Mouse (Mus musculus): ENCODE results near the gene Tnni3k. TPM values are rescaled to one million over a fixed set of nuclear protein-coding genes. Genes with fewer than 3 reads are reported as not detected.

Gene Tnni3k
- polyA plus RNA-seq, 1 experiment: not detected

GRCm38 (mm10) chr3:154949551-154949950, 105.7 kb downstream of the Tnni3k start:
- Histone ChIP-seq H3K36me3 (ENCODE audit: control insufficient read depth, insufficient read depth, low read length) (no peaks in the 10 kb centered on the region), H3K4me3 (ENCODE audit: control insufficient read depth, low read depth, low read length) (no peak overlapping the region), H3K27me3 (ENCODE audit: control insufficient read depth, insufficient read depth, low read length) (no peaks in the 10 kb centered on the region), H3K27ac (ENCODE audit: control insufficient read depth, insufficient read depth, low read depth, low read length) (no peak overlapping the region), H3K4me1 (ENCODE audit: control insufficient read depth, insufficient read depth, low read length) (no peaks in the 10 kb centered on the region)
- no peak for TF ChIP-seq POLR2A (IDR thresholded peaks at IDR 0.05; ENCODE audit: control insufficient read depth, low read depth, low read length)
- no peak for TF ChIP-seq CTCF (IDR thresholded peaks at IDR 0.05; ENCODE audit: control insufficient read depth, insufficient read depth, insufficient replicate concordance, low read depth, low read length)

GRCm38 (mm10) chr3:154945688-154946161, 109.5 kb downstream of the Tnni3k start:
- no peaks in the 10 kb centered on the region for H3K36me3 ChIP-seq (ENCODE audit: control insufficient read depth, insufficient read depth, low read length)
- H3K27me3 ChIP-seq (ENCODE audit: control insufficient read depth, insufficient read depth, low read length): no peaks in the 10 kb centered on the region
- TF ChIP-seq POLR2A (IDR thresholded peaks at IDR 0.05; ENCODE audit: control insufficient read depth, low read depth, low read length): no peak
- TF ChIP-seq CTCF (IDR thresholded peaks at IDR 0.05; ENCODE audit: control insufficient read depth, insufficient read depth, insufficient replicate concordance, low read depth, low read length): no peak
- no peaks in the 10 kb centered on the region for H3K4me1 ChIP-seq (ENCODE audit: control insufficient read depth, insufficient read depth, low read length)
- no peak overlapping the region for H3K27ac ChIP-seq (ENCODE audit: control insufficient read depth, insufficient read depth, low read depth, low read length)
- H3K4me3 ChIP-seq (ENCODE audit: control insufficient read depth, low read depth, low read length): no peak overlapping the region

DNA sequence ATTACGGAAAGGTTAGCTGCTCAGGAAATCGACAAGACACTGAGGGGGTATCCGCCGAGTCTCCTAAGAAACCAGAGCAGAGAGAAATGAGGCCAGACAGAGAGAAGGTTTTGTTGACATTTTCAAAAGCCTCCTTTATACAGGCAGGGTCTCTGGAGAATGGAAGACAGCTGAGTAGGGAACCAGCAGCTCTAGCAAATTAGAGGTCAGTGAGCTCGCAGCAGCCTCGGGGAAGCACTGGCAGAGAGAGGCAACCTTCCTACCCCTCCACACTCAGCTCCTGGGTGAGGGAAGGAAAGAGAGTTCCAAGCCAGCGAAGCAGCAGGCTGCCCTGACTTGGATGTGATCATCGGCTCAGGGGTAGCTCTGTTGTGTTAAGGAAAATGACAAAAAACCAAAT, 127.5 kb downstream of the Tnni3k start:
- Histone ChIP-seq H3K27me3 (ENCODE audit: control insufficient read depth, insufficient read depth, low read length) (no peaks in the 10 kb centered on the region), H3K4me3 (ENCODE audit: control insufficient read depth, low read depth, low read length) (no peak overlapping the region), H3K27ac (ENCODE audit: control insufficient read depth, insufficient read depth, low read depth, low read length) (no peak overlapping the region), H3K36me3 (ENCODE audit: control insufficient read depth, insufficient read depth, low read length) (no peaks in the 10 kb centered on the region), H3K4me1 (ENCODE audit: control insufficient read depth, insufficient read depth, low read length) (peaks cover 2% of the 10 kb centered on the region; the same call in 1 of the 2 replicates)
- TF ChIP-seq POLR2A (IDR thresholded peaks at IDR 0.05; ENCODE audit: control insufficient read depth, low read depth, low read length) (no peak), CTCF (IDR thresholded peaks at IDR 0.05; ENCODE audit: control insufficient read depth, insufficient read depth, insufficient replicate concordance, low read depth, low read length) (no peak)

- Histone ChIP-seq H3K4me1 (ENCODE audit: control insufficient read depth, insufficient read depth, low read length) (peaks cover 2% of the 10 kb centered on the region; the same call in 1 of the 2 replicates), H3K36me3 (ENCODE audit: control insufficient read depth, insufficient read depth, low read length) (no peaks in the 10 kb centered on the region), H3K4me3 (ENCODE audit: control insufficient read depth, low read depth, low read length) (no peak overlapping the region), H3K27me3 (ENCODE audit: control insufficient read depth, insufficient read depth, low read length) (no peaks in the 10 kb centered on the region), H3K27ac (ENCODE audit: control insufficient read depth, insufficient read depth, low read depth, low read length) (no peak overlapping the region)
- TF ChIP-seq POLR2A (IDR thresholded peaks at IDR 0.05; ENCODE audit: control insufficient read depth, low read depth, low read length) (no peak), CTCF (IDR thresholded peaks at IDR 0.05; ENCODE audit: control insufficient read depth, insufficient read depth, insufficient replicate concordance, low read depth, low read length) (no peak)
These were observed 130.3 kb downstream of the Tnni3k start for GRCm38 (mm10) chr3:154924936-154925335.

- Histone ChIP-seq H3K27me3 (ENCODE audit: control insufficient read depth, insufficient read depth, low read length) (no peaks in the 10 kb centered on the region), H3K4me1 (ENCODE audit: control insufficient read depth, insufficient read depth, low read length) (no peaks in the 10 kb centered on the region), H3K27ac (ENCODE audit: control insufficient read depth, insufficient read depth, low read depth, low read length) (no peak overlapping the region), H3K4me3 (ENCODE audit: control insufficient read depth, low read depth, low read length) (no peak overlapping the region), H3K36me3 (ENCODE audit: control insufficient read depth, insufficient read depth, low read length) (no peaks in the 10 kb centered on the region)
- TF ChIP-seq CTCF (IDR thresholded peaks at IDR 0.05; ENCODE audit: control insufficient read depth, insufficient read depth, insufficient replicate concordance, low read depth, low read length) (no peak), POLR2A (IDR thresholded peaks at IDR 0.05; ENCODE audit: control insufficient read depth, low read depth, low read length) (no peak)
These were observed 139.6 kb downstream of the Tnni3k start for GRCm38 (mm10) chr3:154915566-154915965.

- H3K27me3 ChIP-seq (ENCODE audit: control insufficient read depth, insufficient read depth, low read length): no peaks in the 10 kb centered on the region
- H3K4me3 ChIP-seq (ENCODE audit: control insufficient read depth, low read depth, low read length): no peak overlapping the region
- TF ChIP-seq POLR2A (IDR thresholded peaks at IDR 0.05; ENCODE audit: control insufficient read depth, low read depth, low read length): no peak
- no peak for TF ChIP-seq CTCF (IDR thresholded peaks at IDR 0.05; ENCODE audit: control insufficient read depth, insufficient read depth, insufficient replicate concordance, low read depth, low read length)
- no peaks in the 10 kb centered on the region for H3K36me3 ChIP-seq (ENCODE audit: control insufficient read depth, insufficient read depth, low read length)
- H3K4me1 ChIP-seq (ENCODE audit: control insufficient read depth, insufficient read depth, low read length): no peaks in the 10 kb centered on the region
- no peak overlapping the region for H3K27ac ChIP-seq (ENCODE audit: control insufficient read depth, insufficient read depth, low read depth, low read length)
These were observed 141.6 kb downstream of the Tnni3k start for GRCm38 (mm10) chr3:154913641-154914040.

GRCm38 (mm10) chr3:154896737-154897136, 158.5 kb downstream of the Tnni3k start:
- Histone ChIP-seq H3K27me3 (ENCODE audit: control insufficient read depth, insufficient read depth, low read length) (no peaks in the 10 kb centered on the region), H3K4me1 (ENCODE audit: control insufficient read depth, insufficient read depth, low read length) (no peaks in the 10 kb centered on the region), H3K27ac (ENCODE audit: control insufficient read depth, insufficient read depth, low read depth, low read length) (no peak overlapping the region), H3K36me3 (ENCODE audit: control insufficient read depth, insufficient read depth, low read length) (no peaks in the 10 kb centered on the region), H3K4me3 (ENCODE audit: control insufficient read depth, low read depth, low read length) (no peak overlapping the region)
- TF ChIP-seq POLR2A (IDR thresholded peaks at IDR 0.05; ENCODE audit: control insufficient read depth, low read depth, low read length) (no peak), CTCF (IDR thresholded peaks at IDR 0.05; ENCODE audit: control insufficient read depth, insufficient read depth, insufficient replicate concordance, low read depth, low read length) (peak; percentile 33; the same call in 1 of the 2 replicates)

- no peaks in the 10 kb centered on the region for H3K36me3 ChIP-seq (ENCODE audit: control insufficient read depth, insufficient read depth, low read length)
- H3K27ac ChIP-seq (ENCODE audit: control insufficient read depth, insufficient read depth, low read depth, low read length): no peak overlapping the region
- H3K4me1 ChIP-seq (ENCODE audit: control insufficient read depth, insufficient read depth, low read length): no peaks in the 10 kb centered on the region
- TF ChIP-seq POLR2A (IDR thresholded peaks at IDR 0.05; ENCODE audit: control insufficient read depth, low read depth, low read length) (no peak), CTCF (IDR thresholded peaks at IDR 0.05; ENCODE audit: control insufficient read depth, insufficient read depth, insufficient replicate concordance, low read depth, low read length) (no peak)
- no peaks in the 10 kb centered on the region for H3K27me3 ChIP-seq (ENCODE audit: control insufficient read depth, insufficient read depth, low read length)
- no peak overlapping the region for H3K4me3 ChIP-seq (ENCODE audit: control insufficient read depth, low read depth, low read length)
These were observed 162.0 kb downstream of the Tnni3k start for GRCm38 (mm10) chr3:154893225-154893624.
